Mouse (Mus musculus): ENCODE data around the gene Plxna3. TPM values are rescaled to one million over a fixed set of nuclear protein-coding genes. Genes with fewer than 3 reads are reported as not detected.

Plxna3 gene
- polyA plus RNA-seq, 1 experiment, result 2.1 TPM

DNA sequence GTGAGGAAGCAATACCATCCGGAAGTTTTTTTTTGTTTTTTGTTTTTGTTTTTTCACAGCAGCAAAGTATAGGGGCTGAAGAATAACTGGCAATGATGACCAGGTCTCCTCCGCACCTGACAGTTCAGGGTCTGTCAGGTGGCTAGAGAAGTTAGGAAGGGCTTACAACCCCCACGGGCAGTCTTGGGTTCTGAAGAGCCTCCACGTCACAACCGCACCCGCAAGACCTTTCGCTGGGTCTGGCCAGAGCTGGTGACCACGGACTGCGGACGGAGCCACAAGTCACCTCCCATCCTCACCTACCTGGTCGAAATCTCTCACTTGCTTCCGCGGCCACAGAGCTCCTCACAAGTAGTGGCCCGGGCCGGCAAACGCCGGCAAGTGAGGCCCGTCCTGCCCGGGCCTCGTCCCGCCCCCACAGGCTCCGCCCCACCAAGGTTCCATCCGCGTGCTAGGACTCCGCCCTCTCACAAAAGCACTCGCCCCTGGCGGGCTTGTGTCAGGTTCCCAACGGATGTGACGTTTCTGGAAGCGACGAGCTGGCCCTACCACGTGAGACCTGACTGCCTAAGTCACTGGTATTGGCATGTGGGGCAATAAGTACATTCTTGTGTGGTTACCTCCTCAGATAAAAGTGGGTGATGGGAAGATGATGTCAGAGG, 44.2 kb downstream of the Plxna3 start, which contains the start of the genes Ubl4a and Slc10a3:
Ubl4a (minus strand) TSS at position 331 of the 662 bp plus-strand sequence.
Slc10a3 (minus strand) TSS at position 462 of the 662 bp plus-strand sequence.
- peak within 1 kb of the TSS; percentile 93 for H3K27ac ChIP-seq (ENCODE audit: control insufficient read depth, insufficient read depth, low read depth, low read length)
- TF ChIP-seq CTCF (IDR thresholded peaks at IDR 0.05; ENCODE audit: control insufficient read depth, insufficient read depth, insufficient replicate concordance, low read depth, low read length) (no peak), POLR2A (IDR thresholded peaks at IDR 0.05; ENCODE audit: control insufficient read depth, low read depth, low read length) (peak; percentile 69)
- no peaks in the 10 kb centered on the region for H3K36me3 ChIP-seq (ENCODE audit: control insufficient read depth, insufficient read depth, low read length)

DNA sequence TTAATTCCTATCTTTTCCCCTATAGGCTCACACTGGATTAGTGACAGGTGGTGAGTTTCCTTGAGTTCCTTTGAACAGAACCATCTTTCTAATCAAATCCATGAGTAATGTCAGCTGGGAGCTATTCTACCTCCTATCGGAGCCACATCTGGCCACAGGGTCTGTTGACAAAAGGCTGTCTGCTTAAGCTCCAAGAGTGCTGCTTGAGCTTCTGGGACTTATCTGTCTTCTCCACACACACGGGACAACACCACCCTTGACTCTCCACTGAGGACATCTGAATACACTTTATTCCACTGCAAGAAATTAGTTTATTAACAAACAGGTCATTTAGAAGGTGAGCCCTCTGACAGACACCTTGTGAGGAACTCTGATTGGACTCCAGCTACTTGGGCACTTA, 55.6 kb downstream of the Plxna3 start:
- Histone ChIP-seq H3K27me3 (ENCODE audit: control insufficient read depth, insufficient read depth, low read length) (no peaks in the 10 kb centered on the region), H3K36me3 (ENCODE audit: control insufficient read depth, insufficient read depth, low read length) (no peaks in the 10 kb centered on the region), H3K27ac (ENCODE audit: control insufficient read depth, insufficient read depth, low read depth, low read length) (no peak overlapping the region), H3K4me1 (ENCODE audit: control insufficient read depth, insufficient read depth, low read length) (no peaks in the 10 kb centered on the region), H3K4me3 (ENCODE audit: control insufficient read depth, low read depth, low read length) (no peak overlapping the region)
- no peak for TF ChIP-seq POLR2A (IDR thresholded peaks at IDR 0.05; ENCODE audit: control insufficient read depth, low read depth, low read length)
- no peak for TF ChIP-seq CTCF (IDR thresholded peaks at IDR 0.05; ENCODE audit: control insufficient read depth, insufficient read depth, insufficient replicate concordance, low read depth, low read length)

More for the DNA sequence above, 44.2 kb downstream of the Plxna3 start, which contains the start of the genes Ubl4a and Slc10a3:
- Histone ChIP-seq H3K4me1 (ENCODE audit: control insufficient read depth, insufficient read depth, low read length) (no peaks in the 10 kb centered on the region; the same call in 1 of the 2 replicates), H3K27me3 (ENCODE audit: control insufficient read depth, insufficient read depth, low read length) (no peaks in the 10 kb centered on the region), H3K4me3 (ENCODE audit: control insufficient read depth, low read depth, low read length) (peak within 1 kb of the TSS; percentile 92)

DNA sequence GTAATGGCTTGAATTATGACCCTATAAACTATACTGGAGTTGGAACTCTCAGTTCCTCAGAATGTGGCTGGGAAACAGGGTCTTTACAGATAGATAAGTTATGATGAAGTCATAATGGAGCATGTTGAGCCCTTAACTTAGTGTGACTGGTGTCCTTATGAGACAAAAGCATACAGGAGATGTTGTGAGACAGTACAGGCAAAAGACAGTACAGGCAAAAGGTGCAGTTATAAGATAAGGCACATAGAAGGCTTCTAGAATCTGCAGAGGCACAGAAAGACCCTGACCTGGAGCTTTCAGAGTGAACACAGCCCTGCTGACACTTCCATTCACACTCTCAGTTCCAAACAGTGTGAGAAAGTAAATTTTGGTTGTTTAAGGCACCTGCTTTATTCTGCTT, 59.3 kb downstream of the Plxna3 start:
- Histone ChIP-seq H3K27ac (ENCODE audit: control insufficient read depth, insufficient read depth, low read depth, low read length) (no peak overlapping the region), H3K27me3 (ENCODE audit: control insufficient read depth, insufficient read depth, low read length) (no peaks in the 10 kb centered on the region), H3K4me1 (ENCODE audit: control insufficient read depth, insufficient read depth, low read length) (peaks cover 3% of the 10 kb centered on the region), H3K36me3 (ENCODE audit: control insufficient read depth, insufficient read depth, low read length) (no peaks in the 10 kb centered on the region), H3K4me3 (ENCODE audit: control insufficient read depth, low read depth, low read length) (no peak overlapping the region)
- no peak for TF ChIP-seq POLR2A (IDR thresholded peaks at IDR 0.05; ENCODE audit: control insufficient read depth, low read depth, low read length)
- TF ChIP-seq CTCF (IDR thresholded peaks at IDR 0.05; ENCODE audit: control insufficient read depth, insufficient read depth, insufficient replicate concordance, low read depth, low read length), result no peak

DNA sequence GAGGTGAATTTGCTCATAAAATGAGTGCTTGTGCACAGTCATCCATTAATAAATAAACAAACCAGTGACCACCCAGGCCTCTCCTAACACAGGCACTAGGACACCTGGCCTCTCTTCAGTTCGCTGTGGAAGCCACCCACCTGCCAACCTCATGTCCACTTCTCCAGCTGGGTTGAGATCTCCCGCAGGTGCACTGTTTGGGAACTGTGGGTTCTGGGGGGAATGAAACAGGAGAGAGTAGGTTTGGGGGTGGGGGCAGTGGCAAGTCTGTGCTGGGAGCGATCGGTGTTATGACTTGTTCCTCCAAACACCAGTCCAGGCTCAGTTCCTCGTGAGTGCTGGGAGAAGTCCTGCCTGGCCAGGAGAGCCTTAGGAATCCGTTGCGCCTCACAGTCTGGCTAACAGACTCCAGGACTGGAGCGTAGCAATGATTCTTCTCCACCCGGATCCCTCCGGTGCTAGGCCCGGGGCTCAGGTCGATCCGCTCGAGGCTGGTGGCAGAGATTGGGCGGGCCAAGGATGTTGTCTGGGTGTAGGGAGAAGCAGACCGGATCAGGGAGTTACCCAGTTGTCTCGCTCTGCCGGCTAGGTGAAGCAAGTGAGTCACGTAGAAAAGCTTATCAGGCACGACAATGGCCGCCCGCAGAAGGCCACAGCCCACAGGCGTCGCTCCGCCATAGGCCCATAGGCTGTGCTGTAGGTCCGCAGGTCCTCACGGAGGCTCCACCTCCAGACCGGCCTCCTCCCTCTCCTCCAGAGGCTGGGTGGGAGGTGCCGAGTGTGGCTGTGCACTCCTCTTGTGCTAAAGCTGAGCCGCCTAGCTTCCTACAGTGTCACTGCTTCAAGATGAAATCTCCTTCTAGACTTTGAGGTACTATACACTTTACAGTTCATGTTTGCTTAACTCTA, 63.9 kb downstream of the Plxna3 start, which contains the start of the genes Fam3a and Ikbkg:
Fam3a (minus strand) TSS at position 738 of the 909 bp plus-strand sequence.
Ikbkg (plus strand) TSS at position 756 of the 909 bp plus-strand sequence.
- Histone ChIP-seq H3K36me3 (ENCODE audit: control insufficient read depth, insufficient read depth, low read length) (no peaks in the 10 kb centered on the region), H3K27ac (ENCODE audit: control insufficient read depth, insufficient read depth, low read depth, low read length) (peak within 1 kb of the TSS; percentile 36; the same call in 1 of the 2 replicates), H3K4me3 (ENCODE audit: control insufficient read depth, low read depth, low read length) (peak within 1 kb of the TSS; percentile 77), H3K27me3 (ENCODE audit: control insufficient read depth, insufficient read depth, low read length) (no peaks in the 10 kb centered on the region), H3K4me1 (ENCODE audit: control insufficient read depth, insufficient read depth, low read length) (peaks cover 3% of the 10 kb centered on the region)
- TF ChIP-seq CTCF (IDR thresholded peaks at IDR 0.05; ENCODE audit: control insufficient read depth, insufficient read depth, insufficient replicate concordance, low read depth, low read length), result no peak
- peak; percentile 39; the same call in 1 of the 2 replicates for TF ChIP-seq POLR2A (IDR thresholded peaks at IDR 0.05; ENCODE audit: control insufficient read depth, low read depth, low read length)

Other genes starting within 250 kb of the Plxna3 start
- gene Opn1mw, start 201.6 kb upstream of the Plxna3 start, polyA plus RNA-seq (2012; rRNA removed), result not detected in 2 replicates
- gene Mecp2, start 193.7 kb upstream of the Plxna3 start, polyA plus RNA-seq (2012; rRNA removed), result 0.74 and 0.76 TPM in 2 replicates
- gene Tex28, start 161.2 kb upstream of the Plxna3 start, polyA plus RNA-seq (2012; rRNA removed), result 1.2 and 1.7 TPM in 2 replicates
- gene Tktl1, start 151.8 kb upstream of the Plxna3 start, polyA plus RNA-seq (2012; rRNA removed), result 5.6 and 6.8 TPM in 2 replicates
- 49.6 and 96.4 TPM in 2 replicates for gene Flna, start 79.2 kb upstream of the Plxna3 start, polyA plus RNA-seq (2012; rRNA removed)
- 29.9 and 33.6 TPM in 2 replicates for gene Emd, start 74.4 kb upstream of the Plxna3 start, polyA plus RNA-seq (2012; rRNA removed)
- 85.8 and 143 TPM in 2 replicates for gene Rpl10, start 58.3 kb upstream of the Plxna3 start, polyA plus RNA-seq (2012; rRNA removed)
- gene Taz, start 47.2 kb upstream of the Plxna3 start, polyA plus RNA-seq (2012; rRNA removed), result 17.4 and 20.0 TPM in 2 replicates
- gene Dnase1l1, start 46.7 kb upstream of the Plxna3 start, polyA plus RNA-seq (2012; rRNA removed), result 1.7 and 1.8 TPM in 2 replicates
- 40.3 and 41.6 TPM in 2 replicates for gene Atp6ap1, start 32.0 kb upstream of the Plxna3 start, polyA plus RNA-seq (2012; rRNA removed)
- 18.0 and 19.7 TPM in 2 replicates for gene Gdi1, start 24.1 kb upstream of the Plxna3 start, polyA plus RNA-seq (2012; rRNA removed)
- gene Fam50a, start 16.0 kb upstream of the Plxna3 start, polyA plus RNA-seq (2012; rRNA removed), result 1.4 and 1.9 TPM in 2 replicates
- 7.0 and 7.3 TPM in 2 replicates for gene Lage3, start 24.6 kb downstream of the Plxna3 start, polyA plus RNA-seq (2012; rRNA removed)
- 11.5 and 13.2 TPM in 2 replicates for gene Ubl4a, start 44.2 kb downstream of the Plxna3 start, polyA plus RNA-seq (2012; rRNA removed)
- 6.2 and 9.0 TPM in 2 replicates for gene Slc10a3, start 44.3 kb downstream of the Plxna3 start, polyA plus RNA-seq (2012; rRNA removed)
- gene Fam3a, start 64.2 kb downstream of the Plxna3 start, polyA plus RNA-seq (2012; rRNA removed), result 5.6 and 6.5 TPM in 2 replicates
- gene Ikbkg, start 64.2 kb downstream of the Plxna3 start, polyA plus RNA-seq (2012; rRNA removed), result 2.1 and 2.9 TPM in 2 replicates
- 6.9 and 7.7 TPM in 2 replicates for gene G6pdx, start 100.1 kb downstream of the Plxna3 start, polyA plus RNA-seq (2012; rRNA removed)
- 26.3 and 26.6 TPM in 2 replicates for gene Gm6880, start 152.3 kb downstream of the Plxna3 start, polyA plus RNA-seq (2012; rRNA removed)
- gene Olfr1326-ps1, start 245.8 kb downstream of the Plxna3 start, polyA plus RNA-seq (2012; rRNA removed), result not detected in 2 replicates

Measured in testis, adult 2 months (tissue).